Mouse (Mus musculus): ENCODE measurements around the gene Trak1. TPM values are rescaled to one million over a fixed set of nuclear protein-coding genes. Genes with fewer than 3 reads are reported as not detected.
A peak's percentile ranks its signal among the peaks of the same experiment; 100 is the strongest.
"Not testable (repeated sequence)": the region's sequence is repeated elsewhere in the genome, so short reads cannot be mapped to it uniquely, and the experiment has no call there.

Gene Trak1
- polyA plus RNA-seq, 1 experiment from 2014 or later: 32.9 TPM

- Histone ChIP-seq H3K36me3 (ENCODE audit: inconsistent target) (no peaks in the 10 kb centered on the region), H3K27ac (peak overlapping the region; percentile 64), H3K79me2 (ENCODE audit: inconsistent target) (peaks cover 58% of the 10 kb centered on the region), H3K4me3 (ENCODE audit: inconsistent target) (no peak overlapping the region)
- WGBS (ENCODE audit: missing documents): 45% methylated on average over 2 of the region's 2 CpGs
Measured at GRCm38 (mm10) chr9:121320433-121320832, 23.1 kb downstream of the Trak1 start.

- Histone ChIP-seq H3K36me3 (ENCODE audit: inconsistent target) (no peaks in the 10 kb centered on the region), H3K27ac (peak overlapping the region; percentile 64), H3K79me2 (ENCODE audit: inconsistent target) (peaks cover 51% of the 10 kb centered on the region), H3K4me3 (ENCODE audit: inconsistent target) (no peak overlapping the region)
- WGBS (ENCODE audit: missing documents): 93% methylated on average over 2 of the region's 2 CpGs
Measured at GRCm38 (mm10) chr9:121321118-121321517, 23.8 kb downstream of the Trak1 start.

GRCm38 (mm10) chr9:121322034-121322433, 24.7 kb downstream of the Trak1 start:
- 95% methylated on average over 11 of the region's 14 CpGs for WGBS (ENCODE audit: missing documents)
- H3K79me2 ChIP-seq (ENCODE audit: inconsistent target): peaks cover 48% of the 10 kb centered on the region
- no peak overlapping the region for H3K27ac ChIP-seq
- no peaks in the 10 kb centered on the region for H3K36me3 ChIP-seq (ENCODE audit: inconsistent target)
- H3K4me3 ChIP-seq (ENCODE audit: inconsistent target): no peak overlapping the region

- not testable (repeated sequence) for H3K27ac ChIP-seq; H3K36me3 ChIP-seq (ENCODE audit: inconsistent target); H3K4me3 ChIP-seq (ENCODE audit: inconsistent target)
- H3K79me2 ChIP-seq (ENCODE audit: inconsistent target): peaks cover 46% of the 10 kb centered on the region
- WGBS (ENCODE audit: missing documents): 95% methylated on average over 10 of the region's 21 CpGs
Measured at GRCm38 (mm10) chr9:121328342-121328741, 31.0 kb downstream of the Trak1 start.

GRCm38 (mm10) chr9:121329181-121329580, 31.9 kb downstream of the Trak1 start:
- 94% methylated on average over 8 of the region's 8 CpGs for WGBS (ENCODE audit: missing documents)
- no peak overlapping the region for H3K4me3 ChIP-seq (ENCODE audit: inconsistent target)
- H3K79me2 ChIP-seq (ENCODE audit: inconsistent target): peaks cover 55% of the 10 kb centered on the region
- no peaks in the 10 kb centered on the region for H3K36me3 ChIP-seq (ENCODE audit: inconsistent target)
- peak overlapping the region; percentile 39; the same call in 1 of the 2 replicates for H3K27ac ChIP-seq

- Histone ChIP-seq H3K27ac (peak overlapping the region; percentile 39), H3K4me3 (ENCODE audit: inconsistent target) (no peak overlapping the region), H3K79me2 (ENCODE audit: inconsistent target) (peaks cover 63% of the 10 kb centered on the region), H3K36me3 (ENCODE audit: inconsistent target) (no peaks in the 10 kb centered on the region)
- WGBS (ENCODE audit: missing documents): 58% methylated on average over 5 of the region's 5 CpGs
Measured at GRCm38 (mm10) chr9:121330065-121330464, 32.8 kb downstream of the Trak1 start.

- Histone ChIP-seq H3K27ac (peak overlapping the region; percentile 27; the same call in 1 of the 2 replicates), H3K79me2 (ENCODE audit: inconsistent target) (peaks cover 77% of the 10 kb centered on the region), H3K36me3 (ENCODE audit: inconsistent target) (no peaks in the 10 kb centered on the region), H3K4me3 (ENCODE audit: inconsistent target) (no peak overlapping the region)
- 48% methylated on average over 5 of the region's 5 CpGs for WGBS (ENCODE audit: missing documents)
Measured at GRCm38 (mm10) chr9:121331438-121331837, 34.1 kb downstream of the Trak1 start.

- peaks cover 83% of the 10 kb centered on the region for H3K79me2 ChIP-seq (ENCODE audit: inconsistent target)
- 10% methylated on average over 6 of the region's 8 CpGs for WGBS (ENCODE audit: missing documents)
- H3K4me3 ChIP-seq (ENCODE audit: inconsistent target): no peak overlapping the region
- H3K27ac ChIP-seq: peak overlapping the region; percentile 27
- H3K36me3 ChIP-seq (ENCODE audit: inconsistent target): no peaks in the 10 kb centered on the region
Measured at GRCm38 (mm10) chr9:121331878-121332630, 34.8 kb downstream of the Trak1 start.

- H3K27ac ChIP-seq: no peak overlapping the region
- H3K36me3 ChIP-seq (ENCODE audit: inconsistent target): no peaks in the 10 kb centered on the region
- WGBS (ENCODE audit: missing documents): 90% methylated on average over 5 of the region's 5 CpGs
- no peak overlapping the region for H3K4me3 ChIP-seq (ENCODE audit: inconsistent target)
- peaks cover 95% of the 10 kb centered on the region for H3K79me2 ChIP-seq (ENCODE audit: inconsistent target)
Measured at GRCm38 (mm10) chr9:121333559-121333958, 36.3 kb downstream of the Trak1 start.

- H3K4me3 ChIP-seq (ENCODE audit: inconsistent target): no peak overlapping the region
- WGBS (ENCODE audit: missing documents): 89% methylated on average over 8 of the region's 8 CpGs
Measured at GRCm38 (mm10) chr9:121334311-121334851, 37.1 kb downstream of the Trak1 start.

GRCm38 (mm10) chr9:121335568-121335967, 38.3 kb downstream of the Trak1 start:
- Histone ChIP-seq H3K36me3 (ENCODE audit: inconsistent target) (no peaks in the 10 kb centered on the region), H3K27ac (no peak overlapping the region), H3K79me2 (ENCODE audit: inconsistent target) (peaks cover 99% of the 10 kb centered on the region), H3K4me3 (ENCODE audit: inconsistent target) (no peak overlapping the region)
- 89% methylated on average over 7 of the region's 7 CpGs for WGBS (ENCODE audit: missing documents)

More at GRCm38 (mm10) chr9:121334311-121334851, 37.1 kb downstream of the Trak1 start:
- H3K79me2 ChIP-seq (ENCODE audit: inconsistent target): peaks cover 95% of the 10 kb centered on the region
- H3K27ac ChIP-seq: no peak overlapping the region
- H3K36me3 ChIP-seq (ENCODE audit: inconsistent target): no peaks in the 10 kb centered on the region

- H3K27ac ChIP-seq: no peak overlapping the region
- H3K36me3 ChIP-seq (ENCODE audit: inconsistent target): no peaks in the 10 kb centered on the region
- WGBS (ENCODE audit: missing documents): 97% methylated on average over 15 of the region's 15 CpGs
- peaks cover 99% of the 10 kb centered on the region for H3K79me2 ChIP-seq (ENCODE audit: inconsistent target)
- no peak overlapping the region for H3K4me3 ChIP-seq (ENCODE audit: inconsistent target)
Measured at GRCm38 (mm10) chr9:121336324-121336946, 39.1 kb downstream of the Trak1 start.

- no peak overlapping the region for H3K27ac ChIP-seq
- no peak overlapping the region for H3K4me3 ChIP-seq (ENCODE audit: inconsistent target)
- peaks cover 99% of the 10 kb centered on the region for H3K79me2 ChIP-seq (ENCODE audit: inconsistent target)
- no peaks in the 10 kb centered on the region for H3K36me3 ChIP-seq (ENCODE audit: inconsistent target)
- 81% methylated on average over 9 of the region's 9 CpGs for WGBS (ENCODE audit: missing documents)
Measured at GRCm38 (mm10) chr9:121337216-121337937, 40.1 kb downstream of the Trak1 start.

- 96% methylated on average over 3 of the region's 3 CpGs for WGBS (ENCODE audit: missing documents)
Measured at GRCm38 (mm10) chr9:121337938-121338289, 40.6 kb downstream of the Trak1 start.

More at GRCm38 (mm10) chr9:121337938-121338289, 40.6 kb downstream of the Trak1 start:
- no peak overlapping the region for H3K27ac ChIP-seq
- no peak overlapping the region for H3K4me3 ChIP-seq (ENCODE audit: inconsistent target)
- H3K36me3 ChIP-seq (ENCODE audit: inconsistent target): no peaks in the 10 kb centered on the region
- peaks cover 99% of the 10 kb centered on the region for H3K79me2 ChIP-seq (ENCODE audit: inconsistent target)

Measured in macrophage (primary cell).